Mouse (Mus musculus) intestine, postnatal 0 days (tissue): ENCODE measurements around the gene Hoxd11. TPM values are rescaled to one million over a fixed set of nuclear protein-coding genes. Genes with fewer than 3 reads are reported as not detected.

ENCODE experiments used
- ATAC-seq: fragments of 200-750 bp; cut with Nextera tagmentation; 2 replicates; pipeline ENCODE4 v1.8.0; 2017; ENCODE audit warnings: mild to moderate bottlenecking, moderate TSS enrichment, moderate library complexity
- H3K27ac ChIP-seq: fragments of 300-500 bp; sonication (generic); 2 replicates; pipeline ENCODE4 v1.5.1; 2014; ENCODE audit warnings: mild to moderate bottlenecking, low read depth, low read length, moderate library complexity
- H3K27me3 ChIP-seq: fragments of 300-500 bp; sonication (generic); replicated peaks from 2 replicates; pipeline ENCODE4 v1.6.1; 2014; ENCODE audit warnings: low read length, mixed read lengths; ENCODE audit not compliant: control insufficient read depth, insufficient read depth
- H3K36me3 ChIP-seq: fragments of 300-500 bp; sonication (generic); 2 replicates; pipeline ENCODE4 v1.6.1; 2014; ENCODE audit warnings: mild to moderate bottlenecking, moderate library complexity; ENCODE audit not compliant: control insufficient read depth, insufficient read depth
- H3K4me1 ChIP-seq: fragments of 300-500 bp; sonication (generic); replicated peaks from 2 replicates; pipeline ENCODE4 v1.6.1; 2014; ENCODE audit warnings: antibody characterized with exemption, low read length, mixed read lengths; ENCODE audit not compliant: control insufficient read depth, insufficient read depth
- H3K4me2 ChIP-seq: fragments of 300-500 bp; sonication (generic); replicated peaks from 2 replicates; pipeline ENCODE4 v1.6.1; 2014; ENCODE audit warnings: low read depth, mild to moderate bottlenecking, moderate library complexity
- H3K4me3 ChIP-seq: fragments of 300-500 bp; sonication (generic); 2 replicates; pipeline ENCODE4 v1.5.1; 2014; ENCODE audit warnings: low read depth, low read length
- H3K9ac ChIP-seq: fragments of 300-500 bp; sonication (generic); 2 replicates; pipeline ENCODE4 v1.6.1; 2014; ENCODE audit warnings: mild to moderate bottlenecking, low read depth, low read length
- H3K9me3 ChIP-seq: fragments of 300-500 bp; sonication (generic); 2 replicates; pipeline ENCODE4 v1.6.1; 2016; ENCODE audit warnings: mixed run types; ENCODE audit not compliant: control insufficient read depth
- CTCF ChIP-seq: sonication (generic); IDR thresholded peaks from 2 replicates; pipeline ENCODE4 v1.5.1; 2016; ENCODE audit warnings: low read depth, mild to moderate bottlenecking, control low read depth, antibody characterized with exemption, moderate library complexity
- WGBS: fragments of 180-500 bp; shearing (Covaris S2); extraction: QIAGEN DNeasy Blood & Tissue Kit; methylation state at CpG from one replicate; pipeline ENCODE4 v1.1.7; 2014; 5-methylcytosine and 5-hydroxymethylcytosine counted together
- polyA plus RNA-seq: library from polyadenylated mRNA; unstranded; fragments of >200 nt; fragmentation: Nextera tagmentation; extraction: Ambion mirVana; gene quantifications from 2 replicates; pipeline ENCODE4 v1.2.1, GENCODE M21; 2015

Hoxd11 gene
- polyA plus RNA-seq, 1 experiment from 2014 or later: 0.64 TPM

GRCm38 (mm10) chr2:74683471-74683951, 4.2 kb downstream of the Hoxd11 start:
- 2% methylated on average over 18 of the region's 18 CpGs for WGBS
- no peak overlapping the region for H3K9ac ChIP-seq
- H3K4me2 ChIP-seq: no peak overlapping the region
- H3K27ac ChIP-seq: no peak overlapping the region
- ATAC-seq: no peak
- no peak for TF ChIP-seq CTCF
- H3K27me3 ChIP-seq: peaks cover 99% of the 10 kb centered on the region
- H3K4me1 ChIP-seq: no peaks in the 10 kb centered on the region
- H3K9me3 ChIP-seq: no peaks in the 10 kb centered on the region
- no peaks in the 10 kb centered on the region for H3K36me3 ChIP-seq
- H3K4me3 ChIP-seq: peak overlapping the region; percentile 40

GRCm38 (mm10) chr2:74684106-74684505, 4.7 kb downstream of the Hoxd11 start:
- H3K4me1 ChIP-seq: no peaks in the 10 kb centered on the region
- H3K9ac ChIP-seq: no peak overlapping the region
- no peak for ATAC-seq
- H3K27me3 ChIP-seq: peaks cover 99% of the 10 kb centered on the region
- H3K4me3 ChIP-seq: no peak overlapping the region
- TF ChIP-seq CTCF: no peak
- H3K27ac ChIP-seq: no peak overlapping the region
- H3K9me3 ChIP-seq: no peaks in the 10 kb centered on the region
- H3K36me3 ChIP-seq: no peaks in the 10 kb centered on the region
- no peak overlapping the region for H3K4me2 ChIP-seq
- 6% methylated on average over 12 of the region's 12 CpGs for WGBS

- H3K27ac ChIP-seq: no peak overlapping the region
- no peak overlapping the region for H3K4me3 ChIP-seq
- H3K9ac ChIP-seq: no peak overlapping the region
- H3K9me3 ChIP-seq: no peaks in the 10 kb centered on the region
- peaks cover 99% of the 10 kb centered on the region for H3K27me3 ChIP-seq
- TF ChIP-seq CTCF: no peak
- ATAC-seq: no peak
- WGBS: 12% methylated on average over 4 of the region's 4 CpGs
- no peak overlapping the region for H3K4me2 ChIP-seq
- H3K36me3 ChIP-seq: no peaks in the 10 kb centered on the region
- no peaks in the 10 kb centered on the region for H3K4me1 ChIP-seq
Observed at GRCm38 (mm10) chr2:74685059-74685603, 5.8 kb downstream of the Hoxd11 start.

GRCm38 (mm10) chr2:74686301-74686987, 7.1 kb downstream of the Hoxd11 start:
- H3K4me1 ChIP-seq: no peaks in the 10 kb centered on the region
- no peak overlapping the region for H3K4me3 ChIP-seq
- no peak for ATAC-seq
- no peaks in the 10 kb centered on the region for H3K36me3 ChIP-seq
- no peaks in the 10 kb centered on the region for H3K9me3 ChIP-seq
- H3K27me3 ChIP-seq: peaks cover 97% of the 10 kb centered on the region
- TF ChIP-seq CTCF: peak; percentile 74
- H3K27ac ChIP-seq: no peak overlapping the region
- no peak overlapping the region for H3K9ac ChIP-seq
- no peak overlapping the region for H3K4me2 ChIP-seq
- WGBS: 8% methylated on average over 17 of the region's 17 CpGs

- Histone ChIP-seq H3K27me3 (peaks cover 97% of the 10 kb centered on the region), H3K9ac (no peak overlapping the region), H3K4me3 (0 out of 2 replicates have a peak overlapping the region, but pooled peaks have one; percentile 9), H3K4me2 (no peak overlapping the region), H3K27ac (no peak overlapping the region), H3K9me3 (no peaks in the 10 kb centered on the region), H3K4me1 (no peaks in the 10 kb centered on the region), H3K36me3 (no peaks in the 10 kb centered on the region)
- ATAC-seq: no peak
- WGBS: 2% methylated on average over 27 of the region's 27 CpGs
- TF ChIP-seq CTCF: no peak
Observed at GRCm38 (mm10) chr2:74686988-74687697, 7.8 kb downstream of the Hoxd11 start.
